Mouse (Mus musculus): Measurements from ENCODE around the gene Ankmy1.

The Ankmy1 gene

DNA sequence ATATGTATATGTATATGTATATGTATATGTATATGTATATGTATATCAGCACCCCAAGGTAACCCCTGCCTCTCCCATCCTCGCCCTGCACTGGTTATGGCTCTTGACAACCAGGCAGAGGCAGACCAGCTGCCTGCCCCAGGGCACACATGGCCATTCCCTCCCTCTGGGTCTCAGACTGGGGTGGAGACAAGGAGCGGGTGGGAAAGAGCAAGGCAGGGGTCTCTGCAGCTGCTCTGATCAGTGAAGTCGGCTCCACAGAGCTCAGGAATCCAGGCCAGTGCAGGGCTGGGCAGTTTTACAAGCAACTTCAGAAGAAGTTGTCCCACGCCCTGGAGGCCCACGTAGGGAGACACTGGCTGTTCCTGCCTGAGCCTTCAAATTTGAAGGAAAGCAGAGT, 88.4 kb downstream of the Ankmy1 start:
- DNase-seq = no peak

Measured in kidney, adult 8-10 months (tissue).